Mouse (Mus musculus): Measurements from ENCODE around the gene Mia3.
"Not testable (repeated sequence)": the region's sequence is repeated elsewhere in the genome, so short reads cannot be mapped to it uniquely, and the experiment has no call there.

Gene Mia3

GRCm38 (mm10) chr1:183362729-183363576 is 6.4 kb downstream of the Mia3 start:
- CTCF ChIA-PET = no interaction called here
- POLR2A ChIA-PET = interaction anchor here in 3 of 4 experiments (0.6 to 2.0 kb wide), 5 partner anchors 29 to 404 kb away, joined by 3 to 7 read pairs (median 4); no protein-coding TSS in a partner anchor

GRCm38 (mm10) chr1:183362301-183362700 is 7.1 kb downstream of the Mia3 start:
- ChIA-PET CTCF (no interaction called here), POLR2A (interaction anchor here in 1 of 4 experiments (0.9 to 2.0 kb wide), 2 partner anchors 29 to 48 kb away, joined by 3 to 4 read pairs; no protein-coding TSS in a partner anchor)

DNA sequence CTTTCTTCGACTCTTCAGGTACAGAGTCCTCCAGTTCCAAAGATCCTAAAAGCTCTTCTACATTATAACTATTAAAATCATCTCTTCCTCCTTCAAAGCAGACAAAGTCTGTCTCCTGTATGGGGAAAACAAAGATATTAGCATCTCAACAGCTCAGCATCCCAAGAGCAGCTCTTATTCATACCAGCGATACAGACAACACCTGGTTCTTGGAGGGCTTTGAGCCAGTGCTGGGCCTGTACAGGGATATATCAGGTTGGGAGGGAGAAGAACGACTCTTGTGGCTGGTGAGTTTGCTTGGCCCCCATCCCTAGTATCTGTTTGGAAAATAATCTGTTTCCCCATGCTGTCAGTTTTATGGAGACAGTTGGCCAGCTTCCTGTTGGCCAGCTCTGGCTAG is 10.5 kb downstream of the Mia3 start:
- ChIA-PET POLR2A (interaction anchor here in 2 of 4 experiments (0.8 to 1.8 kb wide), 5 partner anchors 9 to 62 kb away, joined by 3 to 5 read pairs (median 3); no protein-coding TSS in a partner anchor), CTCF (interaction anchor here in 2 of 4 experiments (0.8 to 1.1 kb wide), 3 partner anchors 9 to 32 kb away, joined by 3 to 5 read pairs (median 4); no protein-coding TSS in a partner anchor)

DNA sequence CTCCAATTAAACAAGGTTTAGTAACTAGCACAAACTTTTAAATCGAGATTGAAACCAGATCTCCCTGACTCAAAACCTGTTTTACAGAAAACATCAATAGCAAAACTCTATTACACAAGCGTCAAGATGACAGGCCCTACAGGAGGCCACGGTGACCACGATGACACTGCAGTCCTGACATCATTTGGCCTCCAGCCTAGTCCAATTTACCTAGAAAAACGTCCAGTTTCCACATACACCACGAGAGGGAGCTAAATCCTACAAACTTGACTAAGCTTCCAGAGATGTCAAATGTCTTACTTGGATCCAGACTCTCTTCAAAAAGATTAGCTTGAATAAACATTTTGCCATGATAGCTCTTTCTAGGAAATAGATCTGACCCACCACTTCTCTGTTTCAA is 19.5 kb downstream of the Mia3 start:
- CTCF ChIA-PET = interaction anchor here (0.6 to 1.4 kb wide), 26 partner anchors 9 to 427 kb away, joined by 3 to 11 read pairs (median 4); partner anchors contain the start of genes Brox (in 1 of the 4), Mia3 (in 1 of the 4) and Taf1a (in 1 of the 4)
- POLR2A ChIA-PET = interaction anchor here in 2 of 4 experiments (0.6 to 1.7 kb wide), 13 partner anchors 9 to 255 kb away, joined by 3 to 6 read pairs (median 4); partner anchors contain the start of gene Taf1a (in 2 of the 2)

GRCm38 (mm10) chr1:183345817-183346195 is 23.5 kb downstream of the Mia3 start:
- ChIA-PET CTCF (interaction anchor here in 1 of 4 experiments (0.6 kb wide), 1 partner anchor 83 kb away, joined by 3 read pairs; no protein-coding TSS in a partner anchor), POLR2A (interaction anchor here in 1 of 4 experiments (0.9 to 2.1 kb wide), 3 partner anchors 14 to 49 kb away, joined by 3 to 6 read pairs (median 3); partner anchors contain the start of genes Aida, Brox and Taf1a)

GRCm38 (mm10) chr1:183344886-183345816 is 24.2 kb downstream of the Mia3 start:
- CTCF ChIA-PET = interaction anchor here in 2 of 4 experiments (0.6 to 0.9 kb wide), 2 partner anchors 29 to 83 kb away, joined by 3 read pairs; no protein-coding TSS in a partner anchor

DNA sequence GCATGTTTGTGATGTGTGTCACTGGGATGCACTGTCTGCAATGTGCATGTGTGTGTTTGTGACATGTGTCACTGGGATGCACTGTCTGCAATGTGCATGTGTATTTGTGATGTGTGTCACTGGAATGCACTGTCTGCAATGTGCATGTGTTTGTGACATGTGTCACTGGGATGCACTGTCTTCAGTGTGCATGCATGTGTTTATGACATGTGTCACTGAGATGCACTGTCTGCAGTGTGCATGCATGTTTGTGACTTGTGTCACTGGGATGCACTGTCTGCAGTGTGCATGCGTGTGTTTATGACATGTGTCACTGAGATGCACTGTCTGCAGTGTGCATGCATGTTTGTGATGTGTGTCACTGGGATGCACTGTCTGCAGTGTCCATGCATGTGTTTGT is 26.5 kb downstream of the Mia3 start:
- CTCF ChIA-PET, POLR2A ChIA-PET: not testable (repeated sequence)

More at GRCm38 (mm10) chr1:183344886-183345816, 24.2 kb downstream of the Mia3 start:
- POLR2A ChIA-PET = interaction anchor here in 2 of 4 experiments (0.6 to 2.1 kb wide), 11 partner anchors 8 to 250 kb away, joined by 3 to 10 read pairs (median 4); partner anchors contain the start of genes Aida (in 2 of the 2), Brox (in 2 of the 2) and Taf1a (in 1 of the 2)

DNA sequence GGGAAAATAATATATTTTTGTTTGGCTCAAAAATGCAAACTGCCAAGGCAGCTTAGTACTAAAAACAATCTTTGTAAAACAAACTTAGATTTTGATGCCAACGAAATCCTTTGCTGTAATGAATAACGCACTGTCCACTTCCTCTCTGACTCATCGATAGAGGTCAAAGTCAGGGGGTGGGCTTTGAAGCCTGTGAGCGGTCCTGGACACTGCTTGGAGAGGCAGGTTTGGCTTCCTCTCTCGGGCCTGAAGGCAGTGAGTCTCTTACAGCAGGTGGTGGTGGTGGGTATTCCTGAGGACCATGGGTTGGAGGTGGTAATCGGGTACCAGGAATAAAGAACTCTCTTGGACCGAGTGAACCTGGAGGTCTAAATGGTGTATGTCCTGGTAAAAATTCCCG is 42.2 kb downstream of the Mia3 start:
- ChIA-PET POLR2A (interaction anchor here in 2 of 4 experiments (1.2 to 2.9 kb wide), 3 partner anchors 13 to 30 kb away, joined by 3 to 8 read pairs (median 3); partner anchors contain the start of genes Aida (in 1 of the 2) and Brox (in 1 of the 2)), CTCF (interaction anchor here in 1 of 4 experiments (1.7 kb wide), 1 partner anchor 11 kb away, joined by 6 read pairs; no protein-coding TSS in a partner anchor)

DNA sequence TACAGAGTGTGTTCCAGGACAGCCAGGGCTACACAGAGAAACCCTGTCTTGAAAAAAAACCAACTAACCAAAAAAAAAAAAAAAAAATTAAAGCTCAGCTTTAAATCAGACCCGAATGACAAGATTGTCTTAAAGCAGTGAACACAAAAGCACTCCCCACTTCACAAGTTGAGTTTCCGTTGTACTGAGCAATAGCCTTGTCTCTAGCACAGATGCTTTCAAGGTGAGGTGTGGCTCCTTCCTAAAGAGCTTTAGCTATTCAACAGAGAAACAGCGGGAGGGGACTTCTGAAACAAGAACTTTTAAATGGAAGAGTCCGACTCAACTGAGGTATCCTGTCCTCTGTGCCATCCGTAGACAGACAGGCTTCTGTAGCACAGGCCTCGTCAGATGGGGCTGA is 44.9 kb downstream of the Mia3 start:
- POLR2A ChIA-PET = interaction anchor here in 3 of 4 experiments (0.6 to 1.7 kb wide), 7 partner anchors 9 to 52 kb away, joined by 3 to 5 read pairs (median 4); partner anchors contain the start of genes Brox (in 2 of the 3) and Aida (in 1 of the 3)

DNA sequence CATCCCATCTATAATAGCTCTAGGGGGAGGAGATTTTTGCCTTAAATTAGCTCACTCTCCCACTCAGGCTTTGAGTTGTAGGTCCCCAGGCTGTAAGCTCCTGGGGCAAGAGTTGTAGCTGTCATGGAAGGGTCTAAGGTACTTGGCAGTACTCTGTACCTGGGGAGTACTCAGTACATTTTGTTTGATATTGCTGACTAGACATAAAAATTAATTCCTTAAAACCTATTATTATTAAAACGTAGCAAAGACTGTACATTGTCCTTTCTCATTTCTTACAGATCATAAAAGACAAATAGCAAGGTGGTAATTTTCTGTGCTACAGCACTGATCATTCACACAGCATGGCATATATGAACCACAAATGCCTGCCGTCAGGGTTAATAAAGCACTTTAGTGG is 45.4 kb downstream of the Mia3 start:
- CTCF ChIA-PET = interaction anchor here in 2 of 4 experiments (1.0 to 1.2 kb wide), 2 partner anchors 8 kb away, joined by 4 read pairs; no protein-coding TSS in a partner anchor
- POLR2A ChIA-PET = interaction anchor here in 3 of 4 experiments (0.6 to 1.7 kb wide), 6 partner anchors 8 to 27 kb away, joined by 4 to 5 read pairs (median 4); partner anchors contain the start of genes Aida (in 2 of the 3) and Brox (in 2 of the 3)

More for the DNA sequence above, 44.9 kb downstream of the Mia3 start:
- CTCF ChIA-PET = interaction anchor here (0.6 to 1.8 kb wide), 9 partner anchors 8 to 1409 kb away, joined by 3 to 6 read pairs (median 4); no protein-coding TSS in a partner anchor

GRCm38 (mm10) chr1:183322496-183322895 is 46.9 kb downstream of the Mia3 start:
- POLR2A ChIA-PET, CTCF ChIA-PET: not testable (repeated sequence)

GRCm38 (mm10) chr1:183320708-183321107 is 48.6 kb downstream of the Mia3 start:
- ChIA-PET POLR2A (interaction anchor here in 1 of 4 experiments (0.7 to 0.9 kb wide), 2 partner anchors 15 to 800 kb away, joined by 3 to 5 read pairs; no protein-coding TSS in a partner anchor), CTCF (interaction anchor here in 1 of 4 experiments (0.7 kb wide), 1 partner anchor 24 kb away, joined by 4 read pairs; the partner anchor contains the start of gene Brox)

DNA sequence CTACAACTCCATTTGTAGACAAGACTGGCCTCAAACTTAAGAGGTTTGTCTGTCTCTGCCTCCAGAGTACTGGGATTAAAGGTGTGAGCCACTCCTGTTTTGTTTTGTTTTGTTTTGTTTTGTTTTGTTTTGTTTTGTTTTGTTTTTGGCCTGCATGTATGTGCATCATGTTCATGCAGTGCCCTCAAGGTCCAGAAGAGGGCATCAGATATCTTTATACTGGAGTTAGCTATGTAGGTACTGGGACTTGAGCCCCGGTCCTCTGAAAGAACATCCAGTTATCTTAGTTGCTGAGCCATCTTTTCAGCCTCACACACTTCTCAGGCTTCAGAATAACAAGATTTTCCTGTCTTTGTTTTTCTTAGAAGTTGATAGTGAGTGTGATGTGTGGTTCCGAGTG is 53.6 kb downstream of the Mia3 start:
- POLR2A ChIA-PET = interaction anchor here in 3 of 4 experiments (0.6 to 2.7 kb wide), 4 partner anchors 9 to 47 kb away, joined by 5 to 10 read pairs (median 7); partner anchors contain the start of gene Brox (in 2 of the 3)

DNA sequence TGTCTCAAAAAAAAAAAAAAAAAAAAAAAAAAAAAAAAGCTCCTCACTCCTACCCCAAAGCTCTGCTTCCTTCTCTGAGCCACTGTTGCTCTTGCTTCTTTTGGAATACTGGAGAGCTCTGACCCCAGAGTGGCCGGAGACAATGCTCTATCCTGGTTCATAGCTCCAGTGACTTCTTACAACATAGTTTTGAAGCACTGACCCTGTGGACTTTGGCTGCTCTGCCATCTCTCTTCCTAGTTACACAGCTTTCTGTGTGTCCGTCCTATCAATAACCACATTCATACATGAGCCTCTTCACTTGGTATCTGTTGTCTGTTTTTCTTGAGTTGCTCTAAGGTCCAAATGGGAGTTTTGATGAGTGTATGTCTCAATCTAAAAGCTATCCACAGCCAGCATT is 57.3 kb downstream of the Mia3 start:
- ChIA-PET CTCF (interaction anchor here (0.5 to 1.0 kb wide), 7 partner anchors 12 to 479 kb away, joined by 3 to 9 read pairs (median 5); no protein-coding TSS in a partner anchor), POLR2A (interaction anchor here in 2 of 4 experiments (0.6 to 2.1 kb wide), 4 partner anchors 12 to 23 kb away, joined by 3 to 6 read pairs (median 4); partner anchors contain the start of genes Aida (in 1 of the 2) and Brox (in 1 of the 2))

More for the DNA sequence above, 53.6 kb downstream of the Mia3 start:
- CTCF ChIA-PET = interaction anchor here in 3 of 4 experiments (0.6 to 1.7 kb wide), 17 partner anchors 9 to 764 kb away, joined by 3 to 6 read pairs (median 4); no protein-coding TSS in a partner anchor

DNA sequence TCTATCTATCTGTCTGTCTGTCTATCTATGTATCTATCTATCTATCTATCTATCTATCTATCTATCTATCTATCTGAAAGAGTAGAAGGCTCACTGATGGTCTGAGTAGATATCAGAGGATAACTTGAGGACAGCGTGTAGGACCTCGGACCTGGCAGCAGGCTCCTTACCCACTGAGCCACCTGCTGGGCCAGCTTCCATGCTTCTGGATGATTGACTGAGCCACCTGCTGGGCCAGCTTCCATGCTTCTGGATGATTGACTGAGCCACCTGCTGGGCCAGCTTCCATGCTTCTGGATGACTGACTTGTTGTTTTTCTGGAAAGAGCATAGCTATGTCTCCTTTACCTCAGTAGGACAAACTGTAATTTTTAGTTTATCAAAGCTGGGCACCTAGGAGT is 59.8 kb downstream of the Mia3 start:
- CTCF ChIA-PET = interaction anchor here in 2 of 4 experiments (0.6 to 2.0 kb wide), 2 partner anchors 12 to 1185 kb away, joined by 3 to 4 read pairs; partner anchors contain the start of gene Brox (in 1 of the 2)

GRCm38 (mm10) chr1:183308476-183308875 is 60.9 kb downstream of the Mia3 start:
- POLR2A ChIA-PET = interaction anchor here in 1 of 4 experiments (1.0 kb wide), 1 partner anchor 26 kb away, joined by 3 read pairs; no protein-coding TSS in a partner anchor
- CTCF ChIA-PET = interaction anchor here in 1 of 4 experiments (2.0 kb wide), 1 partner anchor 11 kb away, joined by 4 read pairs; the partner anchor contains the start of gene Brox

More for the DNA sequence above, 59.8 kb downstream of the Mia3 start:
- POLR2A ChIA-PET = interaction anchor here in 2 of 4 experiments (1.1 to 1.7 kb wide), 2 partner anchors 12 to 13 kb away, joined by 3 to 6 read pairs; partner anchors contain the start of genes Brox (in 2 of the 2) and Aida (in 1 of the 2)

GRCm38 (mm10) chr1:183307555-183307954 is 61.8 kb downstream of the Mia3 start:
- POLR2A ChIA-PET = interaction anchor here in 2 of 4 experiments (1.0 to 3.1 kb wide), 3 partner anchors 10 to 26 kb away, joined by 3 to 12 read pairs (median 4); partner anchors contain the start of genes Brox (in 2 of the 2) and Aida (in 1 of the 2)
- CTCF ChIA-PET = no interaction called here
